Mouse (Mus musculus): ENCODE measurements around the gene Ryr3.

GRCm38 (mm10) chr2:112676175-112676574 lies 540.7 kb downstream of the Ryr3 start:
- TF ChIP-seq CTCF (IDR thresholded peaks at IDR 0.05; ENCODE audit: low read depth, low read length) (no peak), GATA1 (IDR thresholded peaks at IDR 0.05; ENCODE audit: borderline replicate concordance, low read length) (no peak), TAL1 (conservative IDR thresholded peaks at IDR 0.05; ENCODE audit: low read depth, low read length) (no peak), POLR2AphosphoS5 (IDR thresholded peaks at IDR 0.05; ENCODE audit: insufficient replicate concordance, low read depth, low read length) (no peak), GATA2 (IDR thresholded peaks at IDR 0.05; ENCODE audit: borderline replicate concordance, low read depth, low read length) (no peak)

Measured in G1E (cell line).